Mouse (Mus musculus): ENCODE data around the gene Ppp1r14d.

GRCm38 (mm10) chr2:119198049-119198448 lies 31.7 kb downstream of the Ppp1r14d start:
- TF ChIP-seq HCFC1 (IDR thresholded peaks at IDR 0.05; ENCODE audit: borderline replicate concordance, insufficient read depth, low read length) (no peak), CHD2 (IDR thresholded peaks at IDR 0.05; ENCODE audit: low read depth, low read length) (no peak), ZNF384 (IDR thresholded peaks at IDR 0.05; ENCODE audit: low read depth, low read length) (no peak)
